Mouse (Mus musculus) frontal cortex, adult 2 months (tissue): ENCODE data around the gene Auts2. TPM values are rescaled to one million over a fixed set of nuclear protein-coding genes. Genes with fewer than 3 reads are reported as not detected.

Experiments
- DNase-seq, 2 experiments: peaks; one replicate each; pipeline ENCODE4 v3.0.0; 2022; ENCODE audit warnings: low spot score in 1 of 2; ENCODE audit errors: extremely low spot score in 1 of 2
- polyA plus RNA-seq: library from polyadenylated mRNA; depleted of rRNA; stranded (reverse); fragments of >200 nt; gene quantifications from 2 replicates; pipeline ENCODE4 v1.2.3, GENCODE M21; 2012

The Auts2 gene
- polyA plus RNA-seq, 1 experiment = 45.1 TPM

GRCm38 (mm10) chr5:131865200-131865599, 677.9 kb downstream of the Auts2 start:
- DNase-seq = no peak

- DNase-seq = no peak
Observed at GRCm38 (mm10) chr5:131857976-131858375, 685.2 kb downstream of the Auts2 start.

- no peak for DNase-seq
Observed at GRCm38 (mm10) chr5:131855358-131855757, 687.8 kb downstream of the Auts2 start.

GRCm38 (mm10) chr5:131851597-131852453, 691.3 kb downstream of the Auts2 start:
- no peak for DNase-seq

- no peak for DNase-seq
Observed at GRCm38 (mm10) chr5:131850632-131851335, 692.4 kb downstream of the Auts2 start.

- DNase-seq = no peak
Observed at GRCm38 (mm10) chr5:131849644-131850043, 693.5 kb downstream of the Auts2 start.

- DNase-seq = no peak
Observed at GRCm38 (mm10) chr5:131844519-131844800, 698.7 kb downstream of the Auts2 start.

GRCm38 (mm10) chr5:131843766-131844518, 699.2 kb downstream of the Auts2 start:
- peak in 1 of 2 experiments; percentile 40 for DNase-seq

GRCm38 (mm10) chr5:131839657-131840315, 703.4 kb downstream of the Auts2 start:
- DNase-seq = no peak

- no peak for DNase-seq
Observed at GRCm38 (mm10) chr5:131839023-131839422, 704.1 kb downstream of the Auts2 start.

GRCm38 (mm10) chr5:131838064-131838463, 705.1 kb downstream of the Auts2 start:
- DNase-seq = no peak

GRCm38 (mm10) chr5:131836014-131836735, 707.0 kb downstream of the Auts2 start:
- no peak for DNase-seq

- no peak for DNase-seq
Observed at GRCm38 (mm10) chr5:131832891-131833876, 710.0 kb downstream of the Auts2 start.

GRCm38 (mm10) chr5:131830111-131830510, 713.0 kb downstream of the Auts2 start:
- no peak for DNase-seq

GRCm38 (mm10) chr5:131829248-131829647, 713.9 kb downstream of the Auts2 start:
- DNase-seq = no peak

- DNase-seq = no peak
Observed at GRCm38 (mm10) chr5:131828607-131829006, 714.5 kb downstream of the Auts2 start.

GRCm38 (mm10) chr5:131826362-131827261, 716.5 kb downstream of the Auts2 start:
- DNase-seq = no peak

- peak in 1 of 2 experiments; percentile 57 for DNase-seq
Observed at GRCm38 (mm10) chr5:131825421-131825820, 717.7 kb downstream of the Auts2 start.
